Mouse (Mus musculus): Measurements from ENCODE around the gene Trpc4ap.

DNA sequence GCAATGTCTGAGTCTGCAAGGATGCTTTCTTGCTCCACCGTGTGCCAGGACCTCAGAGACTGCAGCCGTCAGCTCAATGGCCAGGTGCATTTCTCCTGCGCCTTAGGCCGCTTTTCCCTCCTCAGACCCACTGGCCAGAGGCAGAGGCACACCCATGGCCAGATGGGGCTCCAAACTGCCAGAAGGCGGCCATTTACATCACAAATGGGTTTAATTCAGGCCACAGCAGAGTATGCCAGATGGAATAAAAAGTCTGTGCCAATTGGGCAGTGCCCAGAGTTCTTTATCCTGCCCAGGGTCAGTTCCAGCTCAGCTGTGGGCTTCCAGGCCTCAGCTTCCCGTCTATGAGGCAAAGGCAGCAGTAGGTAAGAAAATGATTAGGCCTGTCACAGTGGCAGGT lies 51.5 kb downstream of the Trpc4ap start:
- TF ChIP-seq POLR2A (IDR thresholded peaks at IDR 0.05; ENCODE audit: insufficient read depth, low read depth, low read length) (no peak), CTCF (IDR thresholded peaks at IDR 0.05; ENCODE audit: insufficient read depth, low read depth, low read length) (no peak)
